Mouse (Mus musculus) forebrain, postnatal 0 days (tissue): ENCODE measurements around the gene Myom1. TPM values are rescaled to one million over a fixed set of nuclear protein-coding genes. Genes with fewer than 3 reads are reported as not detected.
"Not testable (repeated sequence)": the region's sequence is repeated elsewhere in the genome, so short reads cannot be mapped to it uniquely, and the experiment has no call there.

Experiments
- ATAC-seq: fragments of 200-750 bp; cut with Nextera tagmentation; 2 replicates; pipeline ENCODE4 v1.8.0; 2017; ENCODE audit warnings: mild to moderate bottlenecking, moderate library complexity
- DNase-seq: peaks from one replicate; pipeline ENCODE4 v3.0.0-alpha.2; 2015
- H3K27ac ChIP-seq: fragments of 300-500 bp; sonication (generic); 2 replicates; pipeline ENCODE4 v1.5.1; 2014; ENCODE audit warnings: low read depth, mild to moderate bottlenecking, antibody characterized with exemption, low read length, moderate library complexity, mixed read lengths
- H3K27me3 ChIP-seq: fragments of 300-500 bp; sonication (generic); 2 replicates; pipeline ENCODE4 v1.6.1; 2014; ENCODE audit warnings: mild to moderate bottlenecking, low read length, mixed read lengths; ENCODE audit not compliant: insufficient read depth
- H3K36me3 ChIP-seq: fragments of 300-500 bp; sonication (generic); 2 replicates; pipeline ENCODE4 v1.6.1; 2014; ENCODE audit warnings: mild to moderate bottlenecking, moderate library complexity; ENCODE audit not compliant: insufficient read depth
- H3K4me1 ChIP-seq: fragments of 300-500 bp; sonication (generic); 2 replicates; pipeline ENCODE4 v1.6.1; 2014; ENCODE audit warnings: antibody characterized with exemption; ENCODE audit not compliant: insufficient read depth
- H3K4me2 ChIP-seq: fragments of 300-500 bp; sonication (generic); 2 replicates; pipeline ENCODE4 v1.6.1; 2014; ENCODE audit warnings: low read depth, mild to moderate bottlenecking, moderate library complexity
- H3K4me3 ChIP-seq: fragments of 300-500 bp; sonication (generic); 2 replicates; pipeline ENCODE4 v1.5.1; 2014; ENCODE audit warnings: low read depth, low read length, mixed read lengths
- H3K9ac ChIP-seq: fragments of 300-500 bp; sonication (generic); 2 replicates; pipeline ENCODE4 v1.6.1; 2014; ENCODE audit warnings: mild to moderate bottlenecking
- H3K9me3 ChIP-seq: fragments of 300-500 bp; sonication (generic); 2 replicates; pipeline ENCODE4 v1.6.1; 2016; ENCODE audit warnings: low read length
- CTCF ChIP-seq: sonication (generic); IDR thresholded peaks from 2 replicates; pipeline ENCODE4 v1.5.1; 2016; ENCODE audit warnings: antibody characterized with exemption, control low read depth, low read depth
- WGBS: fragments of 180-500 bp; shearing (Covaris S2); extraction: QIAGEN DNeasy Blood & Tissue Kit; methylation state at CpG from one replicate; pipeline ENCODE4 v1.1.7; 2014; 5-methylcytosine and 5-hydroxymethylcytosine counted together
- polyA plus RNA-seq: library from polyadenylated mRNA; unstranded; fragments of >200 nt; fragmentation: Nextera tagmentation; extraction: Ambion mirVana; gene quantifications from 2 replicates; pipeline ENCODE4 v1.2.1, GENCODE M21; 2015
- total RNA-seq: library from RNA; depleted of rRNA; stranded (reverse); fragments of >200 nt; gene quantifications from 2 replicates; pipeline ENCODE4 v1.2.3, GENCODE M21; 2014; rRNA removed

The Myom1 gene
- total RNA-seq (1.5 and 2.0 TPM in 2 replicates), polyA plus RNA-seq (0.52 and 1.2 TPM in 2 replicates)

- peak within 1 kb of the TSS; percentile 90 for H3K4me3 ChIP-seq
- H3K9me3 ChIP-seq: no peaks in the 10 kb centered on the region
- H3K9ac ChIP-seq: peak within 1 kb of the TSS; percentile 77
- ATAC-seq (peak; percentile 95), DNase-seq (peak; percentile 92)
- no peaks in the 10 kb centered on the region for H3K36me3 ChIP-seq
- H3K4me2 ChIP-seq: peak within 1 kb of the TSS; percentile 55
- 0 out of 2 replicates have a peak, but pooled peaks cover 4% of the 10 kb centered on the region for H3K4me1 ChIP-seq
- H3K27me3 ChIP-seq: no peaks in the 10 kb centered on the region
- TF ChIP-seq CTCF: peak; percentile 78
- 1% methylated on average over 65 of the region's 65 CpGs for WGBS
- peak within 1 kb of the TSS; percentile 95 for H3K27ac ChIP-seq
Observed at GRCm38 (mm10) chr17:71002081-71002743, at the start of gene Myom1. Myom1 (plus strand) TSS chr17:71002633.

GRCm38 (mm10) chr17:70963546-70963945, 38.9 kb upstream of the Myom1 start:
- H3K4me3 ChIP-seq, H3K4me2 ChIP-seq, H3K36me3 ChIP-seq, H3K27me3 ChIP-seq, H3K27ac ChIP-seq, H3K4me1 ChIP-seq, H3K9me3 ChIP-seq, H3K9ac ChIP-seq: not testable (repeated sequence)
- DNase-seq (peak; percentile 43), ATAC-seq (peak; percentile 100)
- WGBS: 88% methylated on average over 13 of the region's 13 CpGs

GRCm38 (mm10) chr17:70965281-70965680, 37.2 kb upstream of the Myom1 start:
- DNase-seq (no peak), ATAC-seq (no peak)
- TF ChIP-seq CTCF: no peak
- no peaks in the 10 kb centered on the region for H3K4me1 ChIP-seq
- no peaks in the 10 kb centered on the region for H3K27me3 ChIP-seq
- H3K4me2 ChIP-seq: no peak overlapping the region
- H3K36me3 ChIP-seq: no peaks in the 10 kb centered on the region
- no peak overlapping the region for H3K9ac ChIP-seq
- WGBS: 83% methylated on average over 2 of the region's 2 CpGs
- H3K4me3 ChIP-seq: no peak overlapping the region
- no peaks in the 10 kb centered on the region for H3K9me3 ChIP-seq
- no peak overlapping the region for H3K27ac ChIP-seq

GRCm38 (mm10) chr17:70966126-70966525, 36.3 kb upstream of the Myom1 start:
- no peak for ATAC-seq
- WGBS: 94% methylated on average over 7 of the region's 7 CpGs

GRCm38 (mm10) chr17:70967191-70967590, 35.2 kb upstream of the Myom1 start:
- H3K4me2 ChIP-seq: no peak overlapping the region
- no peak; the same call in 1 of the 2 replicates for TF ChIP-seq CTCF
- no peaks in the 10 kb centered on the region for H3K27me3 ChIP-seq
- 22% methylated on average over 9 of the region's 9 CpGs for WGBS
- H3K9ac ChIP-seq: no peak overlapping the region
- no peaks in the 10 kb centered on the region for H3K36me3 ChIP-seq
- DNase-seq: no peak
- ATAC-seq: no peak
- H3K27ac ChIP-seq: no peak overlapping the region
- H3K4me3 ChIP-seq: no peak overlapping the region
- no peaks in the 10 kb centered on the region for H3K9me3 ChIP-seq
- no peaks in the 10 kb centered on the region for H3K4me1 ChIP-seq

More at GRCm38 (mm10) chr17:70966126-70966525, 36.3 kb upstream of the Myom1 start:
- TF ChIP-seq CTCF: no peak
- H3K4me1 ChIP-seq: no peaks in the 10 kb centered on the region
- no peak overlapping the region for H3K27ac ChIP-seq
- H3K27me3 ChIP-seq: no peaks in the 10 kb centered on the region
- DNase-seq: no peak
- H3K4me3 ChIP-seq: no peak overlapping the region
- H3K36me3 ChIP-seq: no peaks in the 10 kb centered on the region
- no peaks in the 10 kb centered on the region for H3K9me3 ChIP-seq
- H3K4me2 ChIP-seq: no peak overlapping the region
- H3K9ac ChIP-seq: no peak overlapping the region

GRCm38 (mm10) chr17:70967646-70968045, 34.8 kb upstream of the Myom1 start:
- H3K36me3 ChIP-seq: no peaks in the 10 kb centered on the region
- H3K27ac ChIP-seq: no peak overlapping the region
- no peaks in the 10 kb centered on the region for H3K4me1 ChIP-seq
- H3K27me3 ChIP-seq: no peaks in the 10 kb centered on the region
- no peak overlapping the region for H3K9ac ChIP-seq
- WGBS: 60% methylated on average over 12 of the region's 12 CpGs
- no peak overlapping the region for H3K4me3 ChIP-seq
- ATAC-seq (no peak), DNase-seq (no peak)
- no peaks in the 10 kb centered on the region for H3K9me3 ChIP-seq
- TF ChIP-seq CTCF: no peak
- H3K4me2 ChIP-seq: no peak overlapping the region

- ATAC-seq: peak; percentile 73
- H3K9ac ChIP-seq: no peak overlapping the region
- 30% methylated on average over 8 of the region's 8 CpGs for WGBS
Observed at GRCm38 (mm10) chr17:70968606-70969191, 33.7 kb upstream of the Myom1 start.

More at GRCm38 (mm10) chr17:70968606-70969191, 33.7 kb upstream of the Myom1 start:
- H3K9me3 ChIP-seq: no peaks in the 10 kb centered on the region
- H3K4me2 ChIP-seq: no peak overlapping the region
- no peak overlapping the region for H3K27ac ChIP-seq
- H3K4me1 ChIP-seq: no peaks in the 10 kb centered on the region
- no peaks in the 10 kb centered on the region for H3K27me3 ChIP-seq
- DNase-seq: peak; percentile 70
- H3K36me3 ChIP-seq: peaks cover 7% of the 10 kb centered on the region
- TF ChIP-seq CTCF: peak; percentile 75
- no peak overlapping the region for H3K4me3 ChIP-seq
